Mouse (Mus musculus) v-Abl transformed pro-B cells (cell line): ENCODE measurements around the gene Gm49318.

Source experiments
- in situ Hi-C, 2 experiments: fragments of 400-800 bp; cut with MboI; formaldehyde crosslinking; loops; one replicate each; pipeline ENCODE4 v1.15.1; 2025; ENCODE audit not compliant: unreplicated experiment in 2 of 2

Gene Gm49318

DNA sequence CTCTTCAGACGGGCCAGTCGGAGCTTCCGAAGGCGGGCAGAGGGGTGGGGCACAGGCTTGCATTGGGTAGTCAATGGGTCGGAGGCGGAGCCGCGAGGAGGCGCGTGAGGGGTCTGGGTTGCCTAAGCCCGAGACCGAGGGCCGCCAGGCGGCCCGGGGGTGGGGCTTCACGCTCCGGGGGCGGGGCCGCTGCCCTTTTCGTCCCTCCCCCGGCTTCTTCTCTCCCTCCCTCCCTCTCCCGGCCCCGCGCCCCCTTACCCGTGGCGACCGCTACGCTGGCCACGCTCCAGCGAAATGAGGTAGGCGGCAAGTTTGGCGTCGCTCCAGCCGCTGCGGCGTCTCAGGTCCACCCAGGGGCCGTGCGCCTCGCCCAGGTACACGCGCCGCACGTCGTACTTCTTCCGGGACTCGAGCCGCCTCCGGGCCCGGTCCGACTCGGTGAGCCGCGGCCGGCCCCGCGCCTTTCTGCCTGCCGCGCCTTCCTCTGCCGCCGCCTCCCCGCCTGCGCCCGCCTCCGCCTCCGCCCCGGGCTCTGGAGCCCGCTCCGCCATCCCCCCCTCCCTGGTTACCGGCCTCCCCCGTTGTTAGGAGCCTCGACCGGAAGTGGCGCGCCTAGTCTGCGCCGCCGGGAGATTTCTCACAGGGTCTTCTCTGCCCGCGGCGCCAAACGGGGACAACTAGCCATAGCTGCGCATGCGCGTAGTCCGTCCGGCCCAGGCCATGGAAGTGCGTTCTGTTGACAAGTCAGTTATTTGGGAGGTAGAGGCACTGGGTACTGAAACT, at the start of gene Gm49318, which contains the start of gene Zfp653:
TSS of gene Gm49318 (minus strand) at position 469 of the 783 bp plus-strand sequence.
TSS of gene Zfp653 (minus strand) at position 586 of the 783 bp plus-strand sequence.
- in situ Hi-C loops: loop anchor here in 1 of 2 experiments (5.0 kb wide), 1 partner anchor 71 kb away; no protein-coding TSS in a partner anchor

DNA sequence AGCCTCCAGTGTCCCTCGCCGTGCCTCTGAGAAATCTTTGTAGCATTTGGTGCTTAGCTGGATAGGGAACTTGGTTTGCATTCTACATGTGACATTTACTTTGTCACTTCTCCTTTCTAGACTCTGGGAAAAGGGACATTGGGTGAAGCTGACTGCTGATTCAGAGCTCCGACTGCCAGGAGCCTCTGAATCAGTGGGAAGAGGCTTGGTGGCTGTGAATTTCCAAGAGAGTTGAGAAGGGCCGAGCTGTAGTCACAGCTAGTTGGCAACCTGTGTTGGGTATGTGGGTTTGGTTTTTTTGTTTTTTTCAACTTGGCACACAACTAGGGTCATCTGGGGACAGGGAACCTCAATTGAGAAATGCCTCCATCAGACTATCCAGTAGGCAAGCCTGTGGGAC, 48.5 kb upstream of the Gm49318 start:
- in situ Hi-C loops: loop anchor here (5.0 to 25.0 kb wide), 2 partner anchors 33 to 1482 kb away; partner anchors contain the start of genes Fbxl12 (in 1 of the 2) and Ubl5 (in 1 of the 2)

DNA sequence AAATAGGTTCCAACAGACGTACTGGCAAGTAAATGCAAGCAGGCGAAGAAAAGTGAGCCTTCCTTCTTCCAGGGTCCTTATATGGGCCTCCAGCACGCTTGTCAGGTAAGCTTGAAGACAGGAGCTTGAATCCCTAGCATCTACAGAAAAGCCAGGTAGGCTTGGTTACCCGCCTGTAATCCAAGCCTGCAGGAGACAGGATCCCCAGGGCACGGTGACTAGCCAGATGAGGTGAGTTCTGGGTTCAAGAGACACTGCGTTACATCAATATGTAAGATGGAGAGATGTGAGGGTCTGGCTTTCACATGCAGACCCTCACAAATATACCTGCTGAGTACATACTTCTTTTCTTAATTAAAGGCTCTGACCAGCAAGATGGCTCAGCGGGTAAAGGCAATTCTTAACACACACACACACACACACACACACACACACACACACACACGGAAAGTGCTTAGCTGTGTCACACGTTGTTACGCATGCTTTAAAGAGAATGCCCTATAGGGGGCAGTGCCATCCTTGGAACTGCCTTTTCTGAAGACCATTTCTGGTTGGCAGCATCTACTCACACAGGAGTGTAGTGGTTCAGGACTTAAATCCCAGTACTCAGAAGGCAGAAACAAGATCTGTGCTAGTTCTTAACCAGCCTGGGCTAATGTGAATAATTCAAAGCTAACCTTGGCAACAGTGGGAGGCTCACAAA, 46.8 kb upstream of the Gm49318 start:
- in situ Hi-C loops: loop anchor here (5.0 to 25.0 kb wide), 2 partner anchors 34 to 1481 kb away; partner anchors contain the start of genes Fbxl12 (in 1 of the 2) and Ubl5 (in 1 of the 2)

DNA sequence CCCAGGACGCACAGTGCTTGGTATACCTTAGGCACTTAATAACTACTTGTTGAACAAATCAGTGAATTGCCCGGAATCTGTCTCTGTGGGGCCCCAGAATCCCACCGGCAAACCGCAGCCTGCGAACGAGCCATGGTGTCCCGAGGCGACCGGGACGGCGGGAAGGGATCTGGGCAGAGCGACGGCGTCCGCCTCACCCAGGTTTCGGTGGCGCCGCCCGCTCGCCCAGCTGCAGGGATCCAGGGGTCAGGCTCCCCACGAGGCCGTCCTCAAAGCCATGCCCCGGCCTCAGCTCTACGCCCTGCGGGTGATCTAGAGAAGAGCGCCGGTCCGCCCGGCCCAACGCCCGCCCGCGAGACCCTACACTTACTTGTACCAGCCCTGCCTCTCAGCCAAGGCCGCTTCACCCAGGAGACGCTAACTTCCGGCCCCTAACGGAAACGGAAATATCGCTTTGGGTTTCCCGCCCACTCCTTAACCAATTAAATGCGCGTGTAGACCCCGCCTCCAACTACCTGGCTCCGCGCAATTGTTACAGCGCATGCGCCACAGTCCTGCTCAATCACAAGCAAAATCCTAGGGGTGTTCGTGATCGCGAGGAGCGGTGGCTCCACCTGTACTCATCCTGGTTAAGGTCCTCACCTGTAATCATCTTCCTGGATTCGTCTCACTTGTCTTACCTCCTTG, 45.8 kb upstream of the Gm49318 start, which contains the start of gene Elof1:
TSS of gene Elof1 (minus strand) at position 433 of the 687 bp plus-strand sequence.
- in situ Hi-C loops: loop anchor here (5.0 to 25.0 kb wide), 2 partner anchors 35 to 1480 kb away; partner anchors contain the start of genes Fbxl12 (in 1 of the 2) and Ubl5 (in 1 of the 2)

DNA sequence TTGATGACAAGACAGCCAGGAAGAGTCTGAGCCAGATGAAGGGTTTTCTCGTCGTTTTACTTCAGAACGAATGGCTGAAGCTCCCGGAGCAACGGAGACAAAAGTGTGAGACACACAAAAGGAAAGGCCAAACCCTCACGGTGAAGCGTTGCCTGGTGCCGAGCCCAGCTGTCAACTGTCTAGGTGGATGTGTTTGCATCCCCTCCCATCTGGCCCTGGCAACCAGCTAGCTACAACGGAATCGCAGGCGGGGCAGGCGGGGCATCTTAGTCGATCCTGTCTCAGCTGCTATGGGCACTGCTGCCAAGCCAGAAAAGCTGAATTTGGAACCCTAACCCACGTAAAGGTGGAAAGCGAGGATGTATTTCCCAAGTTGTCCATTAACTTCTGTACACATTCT, 45.0 kb upstream of the Gm49318 start:
- in situ Hi-C loops: loop anchor here (5.0 to 25.0 kb wide), 2 partner anchors 36 to 1479 kb away; partner anchors contain the start of genes Fbxl12 (in 1 of the 2) and Ubl5 (in 1 of the 2)

DNA sequence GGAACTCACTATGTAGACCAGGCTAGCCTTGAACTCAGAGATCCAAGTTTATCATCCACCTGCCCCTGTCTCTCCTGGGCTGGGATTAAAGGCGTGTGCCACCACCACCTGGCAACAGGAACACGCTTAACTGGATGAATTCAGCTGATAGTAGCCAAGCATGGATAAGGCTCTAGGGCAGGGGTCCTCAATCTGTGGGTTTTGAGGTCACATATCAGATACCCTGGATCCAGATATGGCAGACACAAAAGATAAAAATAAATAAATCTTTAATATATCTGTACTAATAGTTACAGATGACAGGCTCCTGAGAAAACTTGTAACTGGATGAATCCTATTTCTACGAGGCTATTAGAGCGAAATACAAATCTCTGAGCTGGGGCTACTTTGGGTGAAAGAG, 44.6 kb upstream of the Gm49318 start:
- in situ Hi-C loops: loop anchor here (5.0 to 25.0 kb wide), 2 partner anchors 37 to 1478 kb away; partner anchors contain the start of genes Fbxl12 (in 1 of the 2) and Ubl5 (in 1 of the 2)

DNA sequence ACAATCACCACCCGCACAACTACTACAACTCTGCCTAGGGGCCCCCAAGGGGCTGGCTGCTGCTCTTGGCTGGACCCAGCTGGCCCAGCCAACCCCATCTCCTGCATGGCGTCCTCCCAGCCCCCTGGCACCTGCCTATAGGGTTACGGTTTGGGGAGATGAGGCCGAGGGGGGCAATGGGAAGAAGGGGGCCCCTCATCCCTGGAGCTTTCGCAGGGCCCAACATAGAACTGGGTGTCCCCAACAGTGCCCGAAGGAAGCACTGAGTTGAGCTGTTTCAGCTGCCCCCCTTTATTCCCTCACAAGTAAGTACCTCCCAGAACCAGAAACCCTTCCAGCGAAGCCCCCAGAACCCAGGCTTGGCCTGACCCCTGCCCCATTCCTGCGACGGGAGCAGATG, 37.1 kb upstream of the Gm49318 start:
- in situ Hi-C loops: loop anchor here in 1 of 2 experiments (5.0 to 25.0 kb wide), 3 partner anchors 34 to 1471 kb away; partner anchors contain the start of genes Fbxl12 and Ubl5

DNA sequence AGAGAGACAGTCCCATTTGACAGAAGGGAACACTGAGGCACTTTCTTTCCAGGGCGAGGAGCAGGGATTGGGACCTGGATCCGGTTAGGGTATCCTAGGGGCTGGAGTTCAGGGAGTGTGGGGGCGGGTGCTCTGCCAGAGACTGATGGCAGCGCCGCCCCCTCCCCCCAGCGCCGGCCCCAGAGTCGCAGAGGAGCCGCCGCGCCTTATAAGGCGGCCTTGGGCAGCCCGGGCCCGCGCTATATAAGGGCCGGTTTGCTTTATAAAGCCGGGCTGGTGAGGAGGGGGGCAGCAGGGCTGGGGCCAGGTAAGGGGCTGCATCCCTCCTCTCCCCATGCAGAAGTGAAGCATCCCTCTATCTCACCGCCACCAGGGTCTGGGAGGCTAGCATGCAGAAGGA, 28.9 kb upstream of the Gm49318 start:
- in situ Hi-C loops: loop anchor here (5.0 to 25.0 kb wide), 3 partner anchors 42 to 1463 kb away; partner anchors contain the start of genes Fbxl12 (in 1 of the 2) and Ubl5 (in 1 of the 2)

DNA sequence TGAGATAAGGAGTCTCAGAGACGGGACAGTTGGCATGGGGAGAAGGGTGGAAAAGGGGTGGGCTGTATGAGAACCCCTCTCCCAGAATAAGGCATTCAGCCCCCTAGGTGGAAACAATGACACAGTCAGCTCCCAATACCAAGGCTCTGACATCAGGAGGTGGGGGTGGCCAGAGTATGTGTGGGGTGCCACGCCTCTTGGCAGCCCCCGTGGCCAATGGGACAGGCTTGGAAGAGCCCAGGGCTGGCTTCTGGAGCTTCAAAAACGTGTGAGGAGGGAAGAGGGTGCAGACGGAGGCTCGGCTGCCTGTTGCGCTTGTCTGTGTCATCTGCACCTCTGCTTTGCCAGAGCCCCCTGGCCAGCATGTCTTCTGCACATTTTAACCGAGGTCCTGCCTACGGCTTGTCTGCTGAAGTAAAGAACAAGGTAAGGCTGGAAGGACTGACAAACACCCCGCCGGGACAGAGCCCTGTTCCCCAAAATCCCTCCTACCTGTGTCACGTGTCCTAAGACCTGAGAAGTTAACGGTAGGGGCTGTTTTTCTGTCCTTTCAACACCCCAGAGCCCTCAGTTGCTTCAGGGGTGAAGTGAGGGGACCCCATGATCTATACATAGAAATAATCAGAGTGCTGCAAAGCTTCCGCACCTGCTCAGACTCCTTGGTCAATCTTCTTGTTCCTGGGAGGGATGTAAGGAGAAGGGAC, 28.1 kb upstream of the Gm49318 start, which contains the start of gene Cnn1:
TSS of gene Cnn1 (plus strand) at position 224 of the 704 bp plus-strand sequence.
- in situ Hi-C loops: loop anchor here in 1 of 2 experiments (5.0 kb wide), 1 partner anchor 43 kb away; no protein-coding TSS in a partner anchor

DNA sequence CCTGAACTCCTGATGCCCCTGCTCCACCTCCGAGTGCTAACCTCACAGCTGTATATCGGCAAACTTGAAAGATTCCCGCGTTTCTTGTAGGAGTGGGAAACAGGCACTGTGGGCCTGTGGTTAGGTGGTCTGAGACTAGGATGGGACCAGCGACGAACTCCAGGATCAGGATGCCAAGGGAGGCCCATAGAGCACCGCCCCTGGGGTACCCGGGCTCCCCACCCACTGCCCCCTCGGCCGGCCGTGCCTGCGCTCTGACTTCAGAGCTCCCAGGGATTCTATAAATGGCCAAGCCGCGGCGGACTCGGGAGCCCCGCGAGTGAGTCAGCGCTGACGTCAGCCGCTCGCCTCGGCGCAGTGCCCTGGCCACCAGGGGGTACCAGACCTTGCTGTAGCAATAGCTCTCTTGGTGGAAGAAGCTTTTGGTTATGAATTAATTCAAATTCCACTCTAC, 24.8 kb upstream of the Gm49318 start:
- in situ Hi-C loops: loop anchor here in 1 of 2 experiments (5.0 kb wide), 1 partner anchor 46 kb away; no protein-coding TSS in a partner anchor

DNA sequence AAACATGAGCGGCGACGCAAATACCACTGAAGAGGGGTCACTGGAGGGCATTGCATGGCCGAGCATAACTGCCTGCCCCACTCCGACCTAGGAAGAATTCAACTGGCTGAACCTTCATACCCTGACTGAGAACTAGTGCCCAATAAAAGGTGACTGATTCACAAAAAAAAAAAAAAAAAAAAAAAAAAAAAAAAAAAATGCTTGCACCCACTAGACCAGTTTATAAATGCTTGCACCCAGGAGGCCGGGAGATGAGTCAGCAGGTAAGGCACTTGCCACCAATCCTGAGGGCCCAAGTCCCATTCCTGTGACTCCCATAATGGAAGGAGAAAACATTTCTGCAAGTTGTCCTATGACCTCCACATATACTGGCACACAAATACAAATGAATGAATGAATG, 21.7 kb upstream of the Gm49318 start:
- in situ Hi-C loops: no loop called here

DNA sequence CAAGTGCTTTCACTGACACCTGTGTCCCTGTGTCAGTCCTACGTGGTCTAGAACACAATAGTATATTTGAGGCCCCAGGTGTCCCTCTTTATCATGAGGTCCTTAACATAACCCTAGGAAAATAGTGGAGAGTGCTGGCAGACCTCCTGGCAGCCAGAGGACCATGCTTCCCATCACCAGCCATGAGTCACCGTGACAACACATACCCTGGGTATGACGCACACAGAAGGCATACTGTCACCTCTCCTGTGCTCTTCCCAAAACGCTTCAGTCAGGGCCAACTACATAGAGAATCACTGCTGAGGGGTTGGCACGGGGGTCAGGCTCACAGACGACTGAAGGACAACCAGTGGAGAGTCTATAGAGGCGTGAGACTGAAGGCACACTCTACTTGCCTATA, 18.9 kb upstream of the Gm49318 start:
- in situ Hi-C loops: no loop called here

DNA sequence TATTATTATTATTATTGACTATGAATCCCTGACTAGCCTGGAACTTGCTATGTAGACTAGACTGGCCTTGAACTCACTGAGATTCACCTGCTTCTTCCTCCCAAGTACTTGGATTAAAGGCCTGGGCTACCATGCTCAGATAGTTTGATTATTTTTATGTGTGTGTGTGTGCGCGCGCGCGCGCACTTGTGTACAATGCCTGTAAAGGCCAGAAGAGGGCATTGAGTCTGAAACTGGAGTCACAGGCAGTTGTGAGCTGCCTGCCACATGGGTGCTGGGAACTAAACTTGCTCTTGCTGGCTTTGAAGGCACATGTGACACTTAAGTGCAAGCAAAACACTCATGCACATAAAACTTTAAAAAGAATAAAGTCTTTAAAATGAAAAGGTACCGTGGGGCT, 18.2 kb upstream of the Gm49318 start:
- in situ Hi-C loops: no loop called here

DNA sequence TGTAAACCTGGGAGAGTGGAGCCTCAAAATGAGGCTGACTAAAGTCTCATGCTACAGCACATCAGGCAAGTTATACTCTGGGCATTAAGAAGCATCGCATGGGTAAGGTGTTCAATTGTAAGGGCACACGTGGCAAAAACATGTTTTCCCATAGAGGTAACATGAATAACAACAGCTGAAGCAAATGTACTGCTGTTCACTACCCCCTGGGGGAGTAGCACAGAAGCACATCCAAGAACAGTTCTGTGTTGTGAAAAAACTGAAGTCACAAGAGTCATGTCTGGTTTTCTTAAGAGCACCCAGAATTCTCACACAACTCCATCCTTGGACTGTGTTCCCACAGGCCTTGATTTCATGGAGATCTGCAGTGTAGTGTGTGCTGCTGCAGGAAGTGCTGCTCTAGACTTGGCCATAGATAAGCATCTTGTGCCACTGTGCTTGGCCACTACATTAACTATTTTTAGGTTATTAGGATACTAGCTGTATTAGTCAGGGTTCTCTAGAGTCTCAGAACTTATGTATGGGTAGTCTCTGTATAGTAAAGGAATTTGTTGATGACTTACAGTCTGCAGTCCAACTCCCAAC, 16.1 kb upstream of the Gm49318 start:
- in situ Hi-C loops: no loop called here

DNA sequence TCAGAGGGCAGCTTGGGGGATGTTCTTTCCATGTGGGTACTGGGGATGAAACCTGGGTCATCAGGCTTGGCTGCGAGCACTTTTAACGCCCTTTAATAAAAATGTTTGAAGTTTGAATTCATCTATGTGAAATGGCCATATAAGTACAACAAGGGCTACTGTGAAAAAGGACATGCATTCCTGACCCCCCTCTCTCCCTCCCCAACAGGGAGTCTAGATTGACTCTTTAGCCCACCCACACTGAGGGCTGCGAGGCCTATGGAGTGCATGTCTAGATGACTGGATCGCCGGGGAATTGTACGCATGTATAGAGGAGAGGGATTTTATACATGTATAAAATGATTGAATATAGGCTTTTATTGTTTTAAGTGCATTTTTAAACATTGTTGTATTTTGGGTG, 15.0 kb upstream of the Gm49318 start:
- in situ Hi-C loops: no loop called here

DNA sequence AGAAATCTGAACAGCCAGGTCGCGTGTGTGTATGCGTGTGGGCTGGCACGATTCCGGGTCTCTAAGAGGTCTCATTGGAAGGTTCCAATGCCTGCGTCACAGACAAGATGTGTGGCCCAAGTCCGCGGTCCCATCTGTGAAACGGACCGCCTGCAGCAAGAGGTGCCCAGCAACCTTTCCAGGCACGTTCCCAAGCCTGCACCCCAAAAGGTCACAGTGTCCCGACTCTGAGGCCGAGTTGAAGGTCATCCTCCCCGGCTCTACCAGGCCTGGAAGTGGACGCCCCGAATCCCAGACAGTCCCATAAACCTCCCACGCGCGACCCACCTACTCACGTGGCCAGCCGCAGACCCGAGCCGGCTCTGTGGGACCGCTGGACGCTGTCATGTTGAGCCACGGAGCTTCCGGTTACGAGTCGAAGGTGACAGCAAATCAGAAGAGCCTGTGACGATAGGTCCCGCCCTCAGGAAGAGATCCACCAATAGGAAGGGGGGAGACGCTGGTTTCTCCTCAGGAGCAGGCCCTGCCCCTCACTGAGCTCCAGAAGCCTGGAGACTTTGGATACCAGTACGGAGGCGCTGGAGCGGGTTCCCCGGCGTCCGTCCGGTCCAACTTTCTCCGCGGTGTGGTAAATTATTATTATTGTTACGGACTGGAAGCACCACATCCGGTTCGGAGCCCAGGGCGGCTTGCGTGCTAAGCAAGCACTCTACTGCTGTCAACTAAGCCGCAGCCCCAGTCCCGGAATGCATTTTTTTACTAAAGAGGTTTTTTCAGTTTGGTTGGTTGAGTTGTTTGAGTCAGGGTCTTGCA, 14.2 kb upstream of the Gm49318 start, which contains the start of gene Ecsit:
TSS of gene Ecsit (minus strand) at position 417 of the 813 bp plus-strand sequence.
- in situ Hi-C loops: no loop called here

DNA sequence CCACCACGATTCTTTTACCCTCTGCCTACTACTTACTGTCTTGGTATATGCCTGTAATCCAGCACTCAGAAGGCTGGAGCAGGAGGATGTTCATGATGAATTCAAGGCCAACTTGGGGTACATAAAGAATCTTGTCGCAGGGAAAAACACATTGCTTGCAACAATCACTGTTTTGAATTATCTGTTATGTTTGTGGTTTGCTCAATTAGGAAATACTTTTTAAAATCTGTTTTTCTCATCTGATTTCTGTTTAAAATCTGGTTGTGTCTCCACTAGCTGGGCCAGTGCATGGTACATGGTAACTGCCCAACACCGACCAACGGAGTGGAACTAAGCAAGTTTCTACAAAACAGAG, 13.6 kb upstream of the Gm49318 start:
- in situ Hi-C loops: no loop called here

DNA sequence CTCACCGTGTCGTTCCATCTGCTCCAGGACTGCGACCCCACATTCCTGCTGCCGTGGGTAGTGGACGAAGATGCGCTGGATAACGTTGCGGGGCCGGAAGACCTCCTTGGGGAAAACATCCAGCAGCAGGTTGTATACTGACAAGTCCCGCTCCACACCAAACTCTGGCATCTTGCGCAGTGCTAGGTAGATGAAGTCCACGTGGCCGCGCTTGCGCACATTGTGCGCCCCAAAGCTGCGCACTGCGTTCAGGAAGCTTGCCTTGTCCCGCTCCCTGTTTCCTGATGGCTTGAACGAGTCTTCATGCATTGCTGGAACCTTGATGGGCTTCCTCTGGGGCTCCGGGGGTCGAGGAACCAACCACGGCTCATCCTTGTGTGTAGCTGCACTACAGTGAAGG, 5.2 kb upstream of the Gm49318 start:
- in situ Hi-C loops: no loop called here
